Mouse (Mus musculus) heart, embryonic 11.5 days (tissue): ENCODE data around the gene Gm3448. TPM values are rescaled to one million over a fixed set of nuclear protein-coding genes. Genes with fewer than 3 reads are reported as not detected.
"Not testable (repeated sequence)": the region's sequence is repeated elsewhere in the genome, so short reads cannot be mapped to it uniquely, and the experiment has no call there.

Experiments used
- ATAC-seq: fragments of 200-750 bp; cut with Nextera tagmentation; replicated peaks from 2 replicates; pipeline ENCODE4 v1.8.0; 2017; ENCODE audit warnings: moderate library complexity; ENCODE audit not compliant: insufficient number of reproducible peaks, low FRiP score, low TSS enrichment
- H3K27ac ChIP-seq: fragments of 300-500 bp; sonication (generic); 2 replicates; pipeline ENCODE4 v1.5.1; 2014; ENCODE audit warnings: mild to moderate bottlenecking, low read depth, low read length
- H3K27me3 ChIP-seq: fragments of 300-500 bp; sonication (generic); 2 replicates; pipeline ENCODE4 v1.6.1; 2014; ENCODE audit warnings: mild to moderate bottlenecking, low read length, mixed read lengths; ENCODE audit not compliant: control insufficient read depth, insufficient read depth
- H3K36me3 ChIP-seq: fragments of 300-500 bp; sonication (generic); 2 replicates; pipeline ENCODE4 v1.6.1; 2014; ENCODE audit warnings: mild to moderate bottlenecking, low read length, moderate library complexity, mixed read lengths; ENCODE audit not compliant: control insufficient read depth, insufficient read depth
- H3K4me1 ChIP-seq: fragments of 300-500 bp; sonication (generic); 2 replicates; pipeline ENCODE4 v1.6.1; 2014; ENCODE audit warnings: low read length; ENCODE audit not compliant: control insufficient read depth, insufficient read depth
- H3K4me2 ChIP-seq: fragments of 300-500 bp; sonication (generic); 2 replicates; pipeline ENCODE4 v1.6.1; 2014; ENCODE audit warnings: mild to moderate bottlenecking, moderate library complexity
- H3K4me3 ChIP-seq: fragments of 300-500 bp; sonication (generic); 2 replicates; pipeline ENCODE4 v1.5.1; 2014; ENCODE audit warnings: low read depth, low read length
- H3K9ac ChIP-seq: fragments of 300-500 bp; sonication (generic); 2 replicates; pipeline ENCODE4 v1.6.1; 2014; ENCODE audit warnings: mild to moderate bottlenecking, low read depth, low read length, moderate library complexity
- H3K9me3 ChIP-seq: fragments of 300-500 bp; sonication (generic); replicated peaks from 2 replicates; pipeline ENCODE4 v1.6.1; 2016; ENCODE audit warnings: low read length; ENCODE audit not compliant: control insufficient read depth
- WGBS: fragments of 180-500 bp; shearing (Covaris S2); extraction: QIAGEN DNeasy Blood & Tissue Kit; methylation state at CpG from one replicate; pipeline ENCODE4 v1.1.7; 2014; ENCODE audit not compliant: insufficient replicate concordance; 5-methylcytosine and 5-hydroxymethylcytosine counted together
- polyA plus RNA-seq: library from polyadenylated mRNA; unstranded; fragments of >200 nt; fragmentation: Nextera tagmentation; extraction: Ambion mirVana; gene quantifications from 2 replicates; pipeline ENCODE4 v1.2.1, GENCODE M21; 2014

Gm3448 gene
- polyA plus RNA-seq: 2.8 and 2.9 TPM in 2 replicates

- ATAC-seq: peak; percentile 97
- 0% methylated on average over 6 of the region's 56 CpGs for WGBS
- H3K4me2 ChIP-seq, H3K4me3 ChIP-seq, H3K9me3 ChIP-seq, H3K27me3 ChIP-seq, H3K36me3 ChIP-seq, H3K4me1 ChIP-seq, H3K27ac ChIP-seq, H3K9ac ChIP-seq: not testable (repeated sequence)
Measured at GRCm38 (mm10) chr17:15041175-15041729, at the start of gene Gm3448, which contains the start of the genes Ermard and Tcte3. Gene Gm3448, minus strand, starts transcription at chr17:15041537. Gene Ermard, plus strand, starts transcription at chr17:15041208. Gene Tcte3, minus strand, starts transcription at chr17:15041488.

GRCm38 (mm10) chr17:15088591-15089001 lies 47.3 kb upstream of the Gm3448 start:
- peaks cover 4% of the 10 kb centered on the region; the same call in 1 of the 2 replicates for H3K4me1 ChIP-seq
- WGBS: 31% methylated on average over 8 of the region's 8 CpGs
- no peak overlapping the region for H3K27ac ChIP-seq
- H3K4me2 ChIP-seq: no peak overlapping the region
- H3K36me3 ChIP-seq: no peaks in the 10 kb centered on the region
- no peaks in the 10 kb centered on the region for H3K9me3 ChIP-seq
- H3K27me3 ChIP-seq: 0 out of 2 replicates have a peak, but pooled peaks cover 5% of the 10 kb centered on the region
- no peak for ATAC-seq
- no peak overlapping the region; the same call in 1 of the 2 replicates for H3K9ac ChIP-seq
- no peak overlapping the region for H3K4me3 ChIP-seq

- no peak overlapping the region for H3K9ac ChIP-seq
- no peak overlapping the region for H3K4me2 ChIP-seq
- H3K27ac ChIP-seq: no peak overlapping the region
- H3K27me3 ChIP-seq: peaks cover 8% of the 10 kb centered on the region; the same call in 1 of the 2 replicates
- H3K4me1 ChIP-seq: peaks cover 4% of the 10 kb centered on the region; the same call in 1 of the 2 replicates
- 39% methylated on average over 2 of the region's 2 CpGs for WGBS
- no peak for ATAC-seq
- H3K4me3 ChIP-seq: no peak overlapping the region
- H3K9me3 ChIP-seq: no peaks in the 10 kb centered on the region
- H3K36me3 ChIP-seq: no peaks in the 10 kb centered on the region
Measured at GRCm38 (mm10) chr17:15088166-15088565, 46.8 kb upstream of the Gm3448 start.

- no peak overlapping the region for H3K4me2 ChIP-seq
- H3K4me1 ChIP-seq: peaks cover 4% of the 10 kb centered on the region; the same call in 1 of the 2 replicates
- H3K27me3 ChIP-seq: peaks cover 11% of the 10 kb centered on the region
- no peak overlapping the region for H3K4me3 ChIP-seq
- peak; percentile 80 for ATAC-seq
- no peaks in the 10 kb centered on the region for H3K36me3 ChIP-seq
- 58% methylated on average over 2 of the region's 2 CpGs for WGBS
- no peak overlapping the region for H3K9ac ChIP-seq
- H3K9me3 ChIP-seq: no peaks in the 10 kb centered on the region
- H3K27ac ChIP-seq: peak overlapping the region; percentile 78
Measured at GRCm38 (mm10) chr17:15085006-15085405, 43.7 kb upstream of the Gm3448 start.

GRCm38 (mm10) chr17:15084226-15084848 lies 43.0 kb upstream of the Gm3448 start:
- H3K9ac ChIP-seq: no peak overlapping the region
- peak overlapping the region; percentile 43 for H3K4me2 ChIP-seq
- 23% methylated on average over 13 of the region's 13 CpGs for WGBS
- no peaks in the 10 kb centered on the region for H3K9me3 ChIP-seq
- H3K27ac ChIP-seq: peak overlapping the region; percentile 78
- H3K27me3 ChIP-seq: peaks cover 11% of the 10 kb centered on the region
- no peaks in the 10 kb centered on the region for H3K36me3 ChIP-seq
- H3K4me3 ChIP-seq: no peak overlapping the region
- ATAC-seq: peak; percentile 93
- H3K4me1 ChIP-seq: peaks cover 4% of the 10 kb centered on the region; the same call in 1 of the 2 replicates

- H3K27me3 ChIP-seq: no peaks in the 10 kb centered on the region; the same call in 1 of the 2 replicates
- 41% methylated on average over 2 of the region's 2 CpGs for WGBS
- H3K9me3 ChIP-seq: no peaks in the 10 kb centered on the region
- no peaks in the 10 kb centered on the region for H3K36me3 ChIP-seq
- H3K9ac ChIP-seq: no peak overlapping the region
- ATAC-seq: 0 out of 2 replicates have a peak, but pooled peaks have one; percentile 7
- no peaks in the 10 kb centered on the region; the same call in 1 of the 2 replicates for H3K4me1 ChIP-seq
- no peak overlapping the region for H3K4me3 ChIP-seq
- H3K27ac ChIP-seq: no peak overlapping the region
- no peak overlapping the region for H3K4me2 ChIP-seq
Measured at GRCm38 (mm10) chr17:15077536-15077935, 36.2 kb upstream of the Gm3448 start.

- Histone ChIP-seq H3K27ac (no peak overlapping the region), H3K9ac (no peak overlapping the region), H3K4me3 (no peak overlapping the region), H3K4me1 (no peaks in the 10 kb centered on the region; the same call in 1 of the 2 replicates), H3K36me3 (no peaks in the 10 kb centered on the region), H3K9me3 (no peaks in the 10 kb centered on the region), H3K27me3 (no peaks in the 10 kb centered on the region), H3K4me2 (no peak overlapping the region)
- ATAC-seq: no peak
- 75% methylated on average over 8 of the region's 8 CpGs for WGBS
Measured at GRCm38 (mm10) chr17:15075033-15075432, 33.7 kb upstream of the Gm3448 start.

- H3K36me3 ChIP-seq: no peaks in the 10 kb centered on the region
- no peak overlapping the region for H3K27ac ChIP-seq
- H3K4me1 ChIP-seq: peaks cover 7% of the 10 kb centered on the region
- 85% methylated on average over 2 of the region's 2 CpGs for WGBS
- no peak for ATAC-seq
- H3K27me3 ChIP-seq: no peaks in the 10 kb centered on the region
- H3K9ac ChIP-seq: no peak overlapping the region
- no peaks in the 10 kb centered on the region for H3K9me3 ChIP-seq
- no peak overlapping the region for H3K4me2 ChIP-seq
- no peak overlapping the region for H3K4me3 ChIP-seq
Measured at GRCm38 (mm10) chr17:15072211-15072610, 30.9 kb upstream of the Gm3448 start.
